Mouse (Mus musculus) heart, adult 2 months (tissue): ENCODE measurements around the gene Art3.

Source experiments
- CTCF ChIP-seq: fragments of 200-600 bp; IDR thresholded peaks from 2 replicates; pipeline ENCODE4 v1.8.1; 2022; ENCODE audit warnings: antibody characterized with exemption, mild to moderate bottlenecking, moderate library complexity
- EP300 ChIP-seq: fragments of 200-500 bp; IDR thresholded peaks from 2 replicates; pipeline ENCODE4 v1.6.1; 2011; ENCODE audit warnings: low read depth, low read length, control low read depth; ENCODE audit not compliant: insufficient read depth
- POLR2A ChIP-seq: fragments of 200-500 bp; IDR thresholded peaks from 2 replicates; pipeline ENCODE4 v1.6.1; 2011; ENCODE audit warnings: mild to moderate bottlenecking, low read depth, low read length, control low read depth; ENCODE audit not compliant: insufficient read depth

DNA sequence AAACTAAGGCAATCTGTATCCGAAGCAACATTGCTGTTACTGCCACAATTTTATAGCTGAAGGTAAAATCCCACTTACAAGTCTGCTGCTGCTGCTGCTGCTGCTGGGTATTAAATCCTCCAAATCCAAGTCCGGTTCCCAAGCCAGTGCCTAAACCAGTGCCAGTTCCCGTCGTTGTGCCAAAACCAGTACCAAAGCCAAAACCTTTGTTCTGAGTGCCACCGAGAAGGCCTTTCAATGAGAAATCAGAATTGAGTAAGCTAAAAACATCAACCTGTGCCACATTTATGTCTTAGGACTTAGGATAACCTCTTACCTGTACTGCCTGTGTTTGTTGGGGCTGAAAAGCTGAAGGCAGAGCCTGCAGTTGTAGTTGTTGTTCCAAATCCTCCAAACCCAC lies 99.1 kb downstream of the Art3 start:
- no peak for TF ChIP-seq POLR2A
- no peak for TF ChIP-seq CTCF
- no peak for TF ChIP-seq EP300
